Mouse (Mus musculus) megakaryocyte-erythroid progenitor cell, adult 5-6 weeks (primary cell): Measurements from ENCODE around the gene Gm45837. TPM values are rescaled to one million over a fixed set of nuclear protein-coding genes. Genes with fewer than 3 reads are reported as not detected.

Source experiments
- ATAC-seq: replicated peaks from 2 replicates; pipeline ENCODE4 v1.8.0; 2016; ENCODE audit warnings: mild to moderate bottlenecking, inconsistent platforms; ENCODE audit not compliant: severe bottlenecking, poor library complexity, low FRiP score, low TSS enrichment
- total RNA-seq, 2 experiments: library from RNA; stranded (forward) in 1 of 2; stranded (reverse) in 1 of 2; fragments of 200-1000, 215-1000 nt in 1 of 2; fragments of >200 nt in 1 of 2; fragmentation: Nextera tagmentation in 1 of 2; gene quantifications; 2 replicates each; pipeline ENCODE4 v1.2.3; 2014 to 2017

Gm45837 gene
- total RNA-seq, 2 experiments from 2014 or later: not detected

GRCm38 (mm10) chr7:101459923-101460607 is 49.4 kb downstream of the Gm45837 start:
- no peak for ATAC-seq

- no peak for ATAC-seq
Measured at GRCm38 (mm10) chr7:101460608-101460957, 49.9 kb downstream of the Gm45837 start.

- ATAC-seq: no peak
Measured at GRCm38 (mm10) chr7:101461571-101461970, 50.9 kb downstream of the Gm45837 start.

GRCm38 (mm10) chr7:101462327-101463068 is 51.8 kb downstream of the Gm45837 start:
- no peak for ATAC-seq

GRCm38 (mm10) chr7:101463665-101464271 is 53.1 kb downstream of the Gm45837 start:
- no peak for ATAC-seq

- no peak for ATAC-seq
Measured at GRCm38 (mm10) chr7:101464927-101465326, 54.2 kb downstream of the Gm45837 start.

- ATAC-seq: no peak
Measured at GRCm38 (mm10) chr7:101465392-101465791, 54.7 kb downstream of the Gm45837 start.

GRCm38 (mm10) chr7:101465850-101466580 is 55.3 kb downstream of the Gm45837 start:
- ATAC-seq: no peak

GRCm38 (mm10) chr7:101466581-101467081 is 55.9 kb downstream of the Gm45837 start:
- no peak for ATAC-seq

- no peak for ATAC-seq
Measured at GRCm38 (mm10) chr7:101471423-101471822, 60.7 kb downstream of the Gm45837 start.

GRCm38 (mm10) chr7:101471968-101472480 is 61.3 kb downstream of the Gm45837 start:
- no peak for ATAC-seq

- no peak for ATAC-seq
Measured at GRCm38 (mm10) chr7:101472598-101473558, 62.2 kb downstream of the Gm45837 start.

- ATAC-seq: no peak
Measured at GRCm38 (mm10) chr7:101474399-101474811, 63.7 kb downstream of the Gm45837 start.

- ATAC-seq: no peak
Measured at GRCm38 (mm10) chr7:101476028-101476427, 65.3 kb downstream of the Gm45837 start.

- ATAC-seq: no peak
Measured at GRCm38 (mm10) chr7:101476493-101476892, 65.8 kb downstream of the Gm45837 start.

- no peak for ATAC-seq
Measured at GRCm38 (mm10) chr7:101477200-101477599, 66.5 kb downstream of the Gm45837 start.

- no peak for ATAC-seq
Measured at GRCm38 (mm10) chr7:101478099-101478498, 67.4 kb downstream of the Gm45837 start.

GRCm38 (mm10) chr7:101479841-101480240 is 69.2 kb downstream of the Gm45837 start:
- no peak for ATAC-seq
